Mouse (Mus musculus) embryo, embryonic 10.5 days (tissue): ENCODE results near the gene Sh2d6.
A peak's percentile ranks its signal among the peaks of the same experiment; 100 is the strongest.

Source experiments
- DNase-seq: peaks from one replicate; pipeline ENCODE4 v3.0.0-alpha.2; 2015; ENCODE audit warnings: low spot score

The Sh2d6 gene

DNA sequence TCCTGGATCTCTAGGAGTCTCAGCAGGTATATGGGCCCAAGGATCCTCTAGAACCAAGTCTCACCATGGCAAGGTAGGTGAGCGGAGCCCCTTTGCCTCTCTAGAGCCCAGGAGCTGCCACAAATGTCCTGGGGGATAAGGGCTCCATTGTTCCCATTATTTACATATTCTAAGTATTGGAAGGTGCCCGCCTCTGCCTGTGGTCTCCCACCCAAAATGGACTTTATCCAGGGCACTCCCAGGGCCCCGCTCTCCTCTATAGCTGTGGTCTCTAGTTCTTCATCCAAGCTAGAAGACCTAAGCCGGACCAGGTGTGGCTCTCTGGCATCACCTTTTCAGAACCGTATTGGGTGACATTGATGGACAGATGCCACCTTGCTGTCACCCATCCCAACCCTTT, at the start of gene Sh2d6:
Gene Sh2d6, minus strand, starts transcription at position 101 of the 400 bp plus-strand sequence.
- no peak for DNase-seq

DNA sequence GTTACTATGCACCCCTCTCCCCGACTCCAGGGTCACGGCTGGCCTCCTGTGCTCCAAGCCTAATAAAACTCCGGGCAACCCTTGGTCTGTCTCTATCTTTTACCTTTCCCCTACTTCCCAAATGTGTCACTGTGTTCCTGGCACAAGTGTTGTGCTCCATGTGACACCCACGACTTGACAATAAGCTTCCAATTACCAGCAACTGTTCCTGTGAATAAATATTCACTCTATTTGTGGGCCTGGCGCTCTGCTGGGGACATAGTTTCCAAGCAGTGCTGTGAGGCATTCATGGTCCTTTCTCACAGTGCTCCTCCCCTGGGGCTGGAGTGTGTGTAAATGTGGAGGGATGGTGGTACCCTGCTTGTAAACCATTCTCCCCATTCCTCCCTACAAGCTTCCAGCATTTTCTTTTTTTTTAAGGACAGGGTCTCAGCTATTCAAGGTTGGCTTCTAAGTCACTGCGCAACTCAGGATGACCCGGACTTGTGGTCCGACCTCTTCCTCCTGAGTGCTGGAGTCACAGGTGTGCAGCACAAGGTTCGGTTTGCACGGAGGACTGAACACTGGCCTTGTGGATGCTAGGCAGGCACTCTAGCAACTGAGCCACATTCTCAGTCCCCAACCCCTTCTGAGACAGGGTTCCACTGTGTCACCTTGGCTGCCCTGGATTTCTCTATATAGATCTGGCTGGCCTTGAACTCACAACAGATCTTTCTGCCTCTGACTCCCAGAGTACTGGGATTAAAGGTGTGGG, 49.3 kb upstream of the Sh2d6 start:
- DNase-seq = no peak

- DNase-seq = no peak
These were observed 47.2 kb upstream of the Sh2d6 start for GRCm38 (mm10) chr6:72568736-72569135.

DNA sequence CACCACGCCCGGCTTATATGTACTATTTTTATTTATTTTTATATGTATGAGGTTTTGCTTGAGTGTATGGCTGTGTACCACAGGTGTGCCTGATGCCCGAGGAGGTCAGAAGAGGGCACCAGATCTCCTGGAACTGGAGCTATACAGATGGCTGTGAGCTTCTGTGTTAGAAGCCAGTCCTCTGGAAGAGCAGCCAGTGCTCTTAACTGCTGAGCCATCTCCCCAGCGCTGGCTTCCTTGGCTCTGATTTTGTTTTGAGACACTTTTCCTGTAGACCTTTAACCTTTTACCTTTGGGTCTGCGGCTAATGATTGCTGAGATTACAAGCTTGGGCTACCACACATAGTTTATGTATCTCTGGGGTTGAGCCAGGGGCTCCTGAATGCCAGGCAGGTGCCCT, 46.0 kb upstream of the Sh2d6 start:
- DNase-seq = no peak

GRCm38 (mm10) chr6:72566044-72566443, 44.5 kb upstream of the Sh2d6 start:
- DNase-seq = peak; percentile 94

DNA sequence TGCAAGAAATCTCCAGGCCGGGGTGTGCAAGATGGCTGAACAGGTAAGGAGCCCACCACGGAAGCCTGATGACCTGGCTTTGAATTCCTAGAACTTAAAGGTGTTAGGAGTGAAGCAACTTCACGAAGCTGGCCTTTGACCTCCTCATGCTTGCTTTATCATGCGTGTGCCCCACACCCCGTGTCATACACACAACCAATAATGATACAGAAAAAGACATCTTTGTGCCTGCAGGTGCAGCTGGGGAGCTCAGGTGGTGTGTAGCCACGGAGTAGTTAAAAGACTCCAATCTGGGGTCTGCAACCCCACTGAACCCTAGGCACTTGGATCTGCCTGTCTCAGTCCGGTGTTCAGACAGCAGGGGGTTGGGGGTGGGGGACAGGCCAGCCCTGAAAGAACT, 44.0 kb upstream of the Sh2d6 start:
- no peak for DNase-seq

- no peak for DNase-seq
These were observed 41.4 kb upstream of the Sh2d6 start for GRCm38 (mm10) chr6:72562894-72563293.

GRCm38 (mm10) chr6:72562486-72562885, 41.0 kb upstream of the Sh2d6 start:
- no peak for DNase-seq

DNA sequence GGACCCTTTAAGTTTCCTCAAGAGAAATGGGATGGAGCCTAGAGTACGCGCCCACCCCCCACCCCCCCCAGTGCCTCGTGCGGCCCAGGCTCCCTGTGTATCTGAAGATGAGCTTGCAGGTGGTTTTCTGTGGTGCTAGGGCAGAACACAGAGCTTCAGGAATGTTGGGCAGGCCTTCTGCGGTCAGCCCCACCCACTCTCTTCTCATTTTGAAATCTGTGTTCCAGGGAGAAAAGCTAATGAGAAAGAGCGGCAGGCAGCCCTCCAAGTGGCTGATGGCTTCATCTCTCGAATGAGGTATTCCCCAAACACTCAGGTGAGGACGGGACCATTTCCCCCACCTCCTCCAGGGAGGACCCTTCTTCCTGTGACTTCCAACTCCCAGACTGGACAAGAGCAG, 39.3 kb upstream of the Sh2d6 start:
- DNase-seq = no peak

- DNase-seq = no peak
These were observed 31.5 kb upstream of the Sh2d6 start for GRCm38 (mm10) chr6:72553079-72553412.

GRCm38 (mm10) chr6:72552171-72553078, 30.9 kb upstream of the Sh2d6 start:
- DNase-seq = peak; percentile 86

GRCm38 (mm10) chr6:72550503-72551100, 29.1 kb upstream of the Sh2d6 start:
- DNase-seq = no peak

DNA sequence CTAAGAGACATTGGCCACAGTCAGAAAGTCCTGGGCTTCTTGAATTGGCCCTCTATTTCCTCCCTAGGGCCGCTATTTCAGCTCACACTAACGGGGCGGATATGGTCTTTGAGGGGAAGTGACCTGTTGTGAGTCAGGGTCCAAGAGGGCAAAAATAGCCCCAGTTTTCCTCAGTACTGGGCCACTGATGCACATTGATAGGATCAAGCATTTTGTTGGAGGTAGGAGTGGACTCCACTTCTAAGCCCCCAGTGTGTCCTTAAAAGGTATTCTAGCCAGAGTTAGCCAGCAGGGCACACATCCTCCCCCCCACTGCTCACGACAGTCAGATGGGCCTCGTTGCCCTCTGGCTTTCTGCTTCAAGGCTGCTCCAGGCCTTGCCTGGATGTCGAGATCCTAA, 28.5 kb upstream of the Sh2d6 start:
- DNase-seq = no peak

- DNase-seq = no peak
These were observed 27.6 kb upstream of the Sh2d6 start for GRCm38 (mm10) chr6:72549041-72549580.

DNA sequence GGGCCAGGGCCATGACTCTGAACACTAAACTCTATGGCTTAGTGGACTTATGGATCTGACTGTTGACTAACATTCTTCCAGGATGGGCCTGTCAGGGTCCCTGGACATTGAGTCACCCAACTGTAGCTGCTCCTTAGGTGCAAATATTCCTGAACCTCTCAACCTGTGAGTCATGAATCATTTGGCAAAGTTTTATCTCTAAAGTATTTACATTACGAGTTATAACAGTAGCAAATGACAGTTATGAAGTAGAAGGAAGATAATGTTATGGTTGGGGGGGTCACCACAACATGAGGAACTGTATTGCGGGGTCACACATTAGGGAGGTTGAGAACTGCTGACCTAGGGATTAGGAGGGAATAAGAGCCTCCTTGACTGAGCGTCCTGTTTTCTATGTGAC, 26.4 kb upstream of the Sh2d6 start:
- DNase-seq = no peak

- DNase-seq = no peak
These were observed 25.6 kb upstream of the Sh2d6 start for GRCm38 (mm10) chr6:72547121-72547520.

DNA sequence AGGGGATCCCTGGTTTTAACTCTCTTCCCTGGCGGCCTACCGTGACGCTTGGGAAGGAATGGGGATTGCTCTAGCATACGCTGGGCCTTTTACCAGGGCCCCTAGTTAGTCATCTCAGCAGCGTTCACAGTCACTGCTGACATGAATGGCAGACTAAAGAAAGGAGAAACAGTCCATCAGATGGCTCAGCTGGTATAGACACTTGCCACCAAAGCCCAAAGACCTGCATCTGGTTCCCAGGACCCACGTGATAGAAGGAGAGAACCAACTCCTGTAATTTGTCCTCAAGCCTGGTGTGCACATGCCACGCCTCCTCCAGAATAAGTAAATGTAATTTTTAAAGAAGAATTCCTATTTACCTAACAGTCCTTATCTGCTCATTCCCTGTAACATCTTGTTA, 23.9 kb upstream of the Sh2d6 start:
- no peak for DNase-seq

- DNase-seq = peak; percentile 27
These were observed 22.9 kb upstream of the Sh2d6 start, which contains the start of gene Capg for GRCm38 (mm10) chr6:72544283-72544987. Capg (plus strand) TSS chr6:72544391.

DNA sequence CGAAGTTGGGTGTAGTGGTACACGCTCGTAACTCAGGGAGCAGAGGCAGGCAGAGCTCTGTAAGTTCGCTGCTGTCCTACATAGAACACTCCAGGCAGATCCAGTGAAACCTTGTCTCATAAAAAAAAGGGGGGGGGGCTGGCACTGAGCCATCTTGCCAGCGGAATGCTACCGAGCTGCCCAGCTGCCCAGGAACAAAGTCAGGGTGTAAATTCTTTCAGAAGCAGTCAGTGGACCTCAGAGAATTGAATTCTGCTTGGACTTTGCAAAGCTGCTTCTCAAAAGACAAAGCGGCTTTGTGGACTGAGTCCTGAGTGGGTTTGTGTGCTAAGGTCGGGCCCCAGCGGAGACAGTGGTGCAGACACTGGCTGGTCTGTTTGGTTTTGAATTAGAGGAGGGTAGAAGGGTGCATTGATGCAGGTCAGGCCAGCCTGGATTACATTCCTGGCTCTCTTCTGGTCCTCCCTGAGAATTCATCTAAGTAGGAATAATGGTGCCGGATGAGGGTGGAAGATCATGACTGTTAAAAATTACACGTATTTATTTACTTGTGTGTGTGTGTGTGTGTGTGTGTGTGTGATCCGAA, 21.9 kb upstream of the Sh2d6 start:
- no peak for DNase-seq

GRCm38 (mm10) chr6:72538562-72539031, 17.1 kb upstream of the Sh2d6 start:
- peak; percentile 88 for DNase-seq

GRCm38 (mm10) chr6:72537998-72538500, 16.5 kb upstream of the Sh2d6 start:
- DNase-seq = no peak
